Mouse (Mus musculus): ENCODE measurements at regions not wholly inside any gene's neighbourhood (a gene's known extent, or its start where the extent isn't known, plus 50 kb on each side); places are given as distances from the start of the nearest gene placed in this dataset.
A peak's percentile ranks its signal among the peaks of the same experiment; 100 is the strongest.

DNA sequence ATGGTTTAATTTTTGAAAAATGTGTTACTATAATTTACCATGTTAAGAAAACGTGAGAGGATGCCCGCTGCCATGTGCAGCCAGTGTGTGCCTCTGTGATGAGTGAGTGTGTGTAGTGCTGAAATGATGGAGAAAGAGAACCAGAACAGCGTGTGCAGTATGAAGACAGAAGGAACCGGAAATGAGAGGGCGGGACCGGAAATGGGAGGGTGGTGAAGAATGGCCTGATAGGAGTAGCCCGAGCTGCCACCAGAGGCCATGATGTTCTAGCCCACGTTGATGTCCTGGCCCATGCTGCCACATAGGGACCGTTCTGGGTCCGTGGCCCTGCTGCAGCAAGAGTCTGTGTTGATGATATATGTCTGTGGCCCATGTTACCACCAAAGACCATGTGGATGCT, 57.8 kb upstream of the Anapc15-ps start:
- Histone ChIP-seq H3K27ac (ENCODE audit: low read depth, low read length) (no peak overlapping the region), H3K4me3 (ENCODE audit: low read length) (no peak overlapping the region), H3K9ac (ENCODE audit: low read depth, low read length) (no peak overlapping the region), H3K4me2 (ENCODE audit: low read length) (no peak overlapping the region), H3K27me3 (replicated peaks; ENCODE audit: control insufficient read depth, insufficient read depth, low read length) (no peaks in the 10 kb centered on the region), H3K36me3 (ENCODE audit: control insufficient read depth, insufficient read depth, low read length) (no peaks in the 10 kb centered on the region), H3K9me3 (ENCODE audit: control insufficient read depth, low read length) (no peaks in the 10 kb centered on the region), H3K4me1 (ENCODE audit: control insufficient read depth, insufficient read depth, low read depth, low read length) (peaks cover 5% of the 10 kb centered on the region; the same call in 1 of the 2 replicates)
- 95% methylated on average over 10 of the region's 10 CpGs for WGBS
- no peak for ATAC-seq

DNA sequence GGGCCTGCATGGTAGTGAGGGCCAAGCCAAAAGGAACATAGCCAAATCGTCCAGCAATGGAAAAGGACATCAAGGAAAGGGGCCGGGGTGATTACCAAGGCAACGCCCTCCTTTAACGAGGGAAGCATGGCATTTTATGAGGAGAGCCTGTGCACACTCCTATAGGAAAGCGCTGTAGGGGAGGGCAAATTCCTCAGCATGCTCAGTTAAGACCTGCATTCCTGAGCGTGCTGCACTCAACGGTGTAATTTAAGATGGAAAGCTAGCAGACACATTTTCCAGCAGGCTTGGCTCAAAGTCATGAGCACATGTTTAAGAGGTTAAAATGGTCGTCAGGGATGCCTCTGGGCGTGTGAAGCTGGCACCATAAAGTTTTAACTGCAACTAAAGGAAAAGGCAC, 56.6 kb upstream of the Anapc15-ps start:
- no peaks in the 10 kb centered on the region for H3K36me3 ChIP-seq (ENCODE audit: control insufficient read depth, insufficient read depth, low read length)
- peaks cover 7% of the 10 kb centered on the region; the same call in 1 of the 2 replicates for H3K4me1 ChIP-seq (ENCODE audit: control insufficient read depth, insufficient read depth, low read depth, low read length)
- no peak overlapping the region for H3K27ac ChIP-seq (ENCODE audit: low read depth, low read length)
- H3K9ac ChIP-seq (ENCODE audit: low read depth, low read length): no peak overlapping the region
- ATAC-seq: peak; percentile 85
- H3K4me3 ChIP-seq (ENCODE audit: low read length): no peak overlapping the region
- WGBS: 23% methylated on average over 9 of the region's 9 CpGs
- H3K4me2 ChIP-seq (ENCODE audit: low read length): no peak overlapping the region
- no peaks in the 10 kb centered on the region for H3K27me3 ChIP-seq (replicated peaks; ENCODE audit: control insufficient read depth, insufficient read depth, low read length)
- H3K9me3 ChIP-seq (ENCODE audit: control insufficient read depth, low read length): no peaks in the 10 kb centered on the region

DNA sequence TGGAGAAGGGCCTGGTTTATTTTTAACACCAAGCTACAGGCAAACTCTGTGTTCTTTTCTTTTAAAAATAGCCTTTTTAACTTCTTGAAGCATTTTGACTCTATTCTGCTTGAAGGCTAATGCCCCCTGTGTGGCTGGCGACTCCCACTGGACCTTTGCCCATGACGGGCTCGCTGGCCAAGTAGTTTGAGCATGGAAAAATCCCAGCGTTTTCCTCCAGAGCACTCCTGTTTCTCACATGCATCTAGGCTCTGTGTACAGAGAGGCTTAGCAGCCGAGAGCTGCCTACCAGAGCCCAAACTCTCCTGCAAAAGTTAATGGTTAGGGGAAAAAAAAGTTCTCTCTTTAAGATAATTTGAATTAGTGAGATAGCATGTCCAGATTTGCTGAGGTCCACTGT, 52.7 kb upstream of the Anapc15-ps start:
- H3K36me3 ChIP-seq (ENCODE audit: control insufficient read depth, insufficient read depth, low read length): no peaks in the 10 kb centered on the region
- H3K4me1 ChIP-seq (ENCODE audit: control insufficient read depth, insufficient read depth, low read depth, low read length): peaks cover 7% of the 10 kb centered on the region; the same call in 1 of the 2 replicates
- H3K4me2 ChIP-seq (ENCODE audit: low read length): no peak overlapping the region
- H3K4me3 ChIP-seq (ENCODE audit: low read length): no peak overlapping the region
- WGBS: 55% methylated on average over 5 of the region's 5 CpGs
- no peak overlapping the region for H3K9ac ChIP-seq (ENCODE audit: low read depth, low read length)
- ATAC-seq: peak; percentile 81; the same call in 1 of the 2 replicates
- H3K27ac ChIP-seq (ENCODE audit: low read depth, low read length): peak overlapping the region; percentile 23; the same call in 1 of the 2 replicates
- H3K27me3 ChIP-seq (replicated peaks; ENCODE audit: control insufficient read depth, insufficient read depth, low read length): no peaks in the 10 kb centered on the region
- no peaks in the 10 kb centered on the region for H3K9me3 ChIP-seq (ENCODE audit: control insufficient read depth, low read length)

DNA sequence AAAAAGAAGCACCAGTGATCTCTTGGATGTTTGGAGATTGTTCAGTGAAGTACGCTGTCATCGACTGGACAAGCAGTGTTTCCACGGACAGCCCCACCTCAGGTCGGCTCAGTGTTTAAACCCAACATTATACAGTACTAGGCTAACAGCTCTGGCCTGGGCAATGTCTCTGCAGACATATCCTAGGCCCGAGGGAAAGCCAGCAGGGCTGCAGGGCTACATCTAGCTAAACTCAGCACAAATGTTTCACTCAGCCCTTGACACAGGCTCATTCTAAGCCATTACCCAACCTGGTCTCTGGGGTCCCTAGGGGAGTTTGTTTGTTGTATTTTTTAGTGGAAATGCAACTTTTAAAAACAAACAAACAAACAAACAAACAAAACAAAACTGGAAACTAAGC, 52.1 kb upstream of the Anapc15-ps start:
- ATAC-seq: no peak
- Histone ChIP-seq H3K4me3 (ENCODE audit: low read length) (no peak overlapping the region), H3K27me3 (replicated peaks; ENCODE audit: control insufficient read depth, insufficient read depth, low read length) (no peaks in the 10 kb centered on the region), H3K36me3 (ENCODE audit: control insufficient read depth, insufficient read depth, low read length) (no peaks in the 10 kb centered on the region), H3K9me3 (ENCODE audit: control insufficient read depth, low read length) (no peaks in the 10 kb centered on the region), H3K4me2 (ENCODE audit: low read length) (no peak overlapping the region), H3K27ac (ENCODE audit: low read depth, low read length) (no peak overlapping the region), H3K4me1 (ENCODE audit: control insufficient read depth, insufficient read depth, low read depth, low read length) (peaks cover 7% of the 10 kb centered on the region; the same call in 1 of the 2 replicates), H3K9ac (ENCODE audit: low read depth, low read length) (no peak overlapping the region)
- WGBS: 78% methylated on average over 5 of the region's 5 CpGs

All from hindbrain, embryonic 16.5 days (tissue).